Mouse (Mus musculus): ENCODE measurements around the gene Olfr434. TPM values are rescaled to one million over a fixed set of nuclear protein-coding genes. Genes with fewer than 3 reads are reported as not detected.

Gene Olfr434
- total RNA-seq, 2 experiments from 2014 or later, result not detected

Other genes starting within 250 kb of the Olfr434 start
- not detected for gene Olfr441, start 106.7 kb upstream of the Olfr434 start, total RNA-seq (2021)
- gene Olfr237-ps1, start 66.5 kb upstream of the Olfr434 start, total RNA-seq (2021), result not detected
- not detected for gene Olfr437, start 49.7 kb upstream of the Olfr434 start, total RNA-seq (2021)
- gene Olfr13, start 40.9 kb upstream of the Olfr434 start, total RNA-seq (2021), result not detected
- gene Olfr435, start 15.9 kb upstream of the Olfr434 start, total RNA-seq (2021), result not detected
- gene Olfr47, start 18.5 kb downstream of the Olfr434 start, total RNA-seq (2021), result not detected
- gene Arhgef5, start 52.6 kb downstream of the Olfr434 start, total RNA-seq (2021), result 10 to 100 TPM; 15.7 to 19.4 TPM
- gene Nobox, start 96.5 kb downstream of the Olfr434 start, total RNA-seq (2021), result not detected

All from adrenal gland, adult 18-20 months (tissue).